Mouse (Mus musculus): Measurements from ENCODE around the gene 4933415A04Rik. TPM values are rescaled to one million over a fixed set of nuclear protein-coding genes. Genes with fewer than 3 reads are reported as not detected.

4933415A04Rik gene
- polyA plus RNA-seq (2012; fragmentation: generic; extraction: Trizol) = not detected

DNA sequence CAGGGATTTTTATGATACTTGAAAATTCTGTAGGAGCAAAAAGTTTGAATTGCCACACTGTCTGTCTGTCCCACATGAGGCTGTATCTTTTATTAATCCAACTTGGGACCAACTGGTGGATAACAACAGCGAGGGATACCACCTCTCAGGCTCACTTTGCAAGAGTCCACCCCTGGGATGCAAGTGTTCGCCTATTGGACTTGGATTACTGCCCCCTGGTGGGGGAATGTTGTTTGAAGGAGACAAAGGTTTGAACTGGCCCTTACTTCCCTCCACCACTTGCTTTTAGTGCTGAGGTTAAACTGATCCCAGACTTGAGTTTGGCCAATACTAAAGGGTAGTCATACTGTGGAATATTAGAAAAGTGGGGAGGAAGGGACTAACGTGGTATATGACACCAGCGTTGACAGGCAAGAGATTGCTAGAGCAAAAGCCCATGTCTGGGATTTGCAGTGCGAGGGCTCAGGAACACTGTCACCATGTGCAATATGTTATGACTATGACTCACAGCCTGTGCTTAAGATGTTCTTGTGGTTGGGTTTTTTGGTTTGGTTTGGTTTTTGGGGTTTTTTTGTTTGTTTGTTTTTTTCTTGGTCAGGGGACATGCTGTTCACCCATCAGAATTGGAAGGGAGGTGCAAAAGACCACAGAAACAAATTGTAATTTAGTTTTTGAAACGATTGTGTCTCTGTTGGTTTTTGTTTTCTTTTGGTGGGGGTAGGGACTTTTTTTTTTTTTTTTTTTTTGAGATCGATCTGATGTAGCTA lies at the start of gene 4933415A04Rik:
4933415A04Rik (plus strand) TSS at position 717 of the 767 bp plus-strand sequence.
- H3K36me3 ChIP-seq (ENCODE audit: control insufficient read depth, insufficient read depth) = no peaks in the 10 kb centered on the region

DNA sequence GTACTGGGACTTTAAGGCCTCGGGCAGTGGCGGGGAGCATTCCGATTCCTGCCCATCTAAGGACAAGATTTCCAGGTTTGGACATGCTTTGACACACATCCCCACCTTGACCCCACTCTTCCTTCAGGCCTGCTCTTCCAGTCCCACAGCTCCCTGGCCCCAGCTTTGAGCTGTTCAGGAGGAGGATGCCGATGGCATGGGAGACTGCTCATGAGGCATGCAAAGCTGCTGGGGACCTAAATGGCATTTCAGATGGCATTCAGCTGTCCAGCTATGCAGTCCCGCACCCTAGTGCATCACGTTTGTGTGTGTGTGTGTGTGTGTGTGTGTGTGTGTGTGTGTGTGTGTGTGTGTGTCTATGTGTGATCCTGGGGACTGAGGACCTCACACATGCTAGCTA lies 49.8 kb upstream of the 4933415A04Rik start:
- Histone ChIP-seq H3K27me3 (ENCODE audit: control insufficient read depth, insufficient read depth, insufficient read length) (peaks cover 14% of the 10 kb centered on the region), H3K79me2 (ENCODE audit: control insufficient read depth, insufficient read depth) (no peaks in the 10 kb centered on the region), H3K36me3 (ENCODE audit: control insufficient read depth, insufficient read depth) (no peaks in the 10 kb centered on the region)

More for the DNA sequence above, at the start of gene 4933415A04Rik:
- Histone ChIP-seq H3K4me3 (no peak within 1 kb of the TSS), H3ac (ENCODE audit: control insufficient read depth, insufficient read length) (no peak within 1 kb of the TSS), H3K79me2 (ENCODE audit: control insufficient read depth, insufficient read depth) (no peaks in the 10 kb centered on the region), H3K27me3 (ENCODE audit: control insufficient read depth, insufficient read depth, insufficient read length) (no peaks in the 10 kb centered on the region), H3K4me2 (ENCODE audit: low read depth) (no peak within 1 kb of the TSS)
- TF ChIP-seq POLR2A (IDR thresholded peaks at IDR 0.05; ENCODE audit: insufficient read length, low read depth) (no peak), TCF3 (IDR thresholded peaks at IDR 0.05; ENCODE audit: insufficient read length, low read depth) (no peak), MAX (IDR thresholded peaks at IDR 0.05; ENCODE audit: low read depth) (no peak), E2F4 (IDR thresholded peaks at IDR 0.05; ENCODE audit: insufficient read depth) (no peak), MYOG (IDR thresholded peaks at IDR 0.05; ENCODE audit: control insufficient read depth in 1 of 3, insufficient read depth in 1 of 3, insufficient read length in 2 of 3, low read depth in 2 of 3) (no peak), SRF (IDR thresholded peaks at IDR 0.05; ENCODE audit: control insufficient read depth, insufficient read length, low read depth) (no peak), USF1 (IDR thresholded peaks at IDR 0.05; ENCODE audit: low read depth) (no peak), POLR2AphosphoS2 (IDR thresholded peaks at IDR 0.05; ENCODE audit: insufficient read length, low read depth) (no peak), CEBPB (IDR thresholded peaks at IDR 0.05; ENCODE audit: insufficient read depth, poor library complexity, severe bottlenecking) (no peak), REST (IDR thresholded peaks at IDR 0.05; ENCODE audit: insufficient read depth, insufficient read length) (no peak), MYOD1 (IDR thresholded peaks at IDR 0.05; ENCODE audit: control insufficient read depth in 1 of 3, insufficient read length in 2 of 3, low read depth in 2 of 3) (no peak), TCF12 (IDR thresholded peaks at IDR 0.05; ENCODE audit: insufficient read depth, poor library complexity, severe bottlenecking) (no peak)

DNA sequence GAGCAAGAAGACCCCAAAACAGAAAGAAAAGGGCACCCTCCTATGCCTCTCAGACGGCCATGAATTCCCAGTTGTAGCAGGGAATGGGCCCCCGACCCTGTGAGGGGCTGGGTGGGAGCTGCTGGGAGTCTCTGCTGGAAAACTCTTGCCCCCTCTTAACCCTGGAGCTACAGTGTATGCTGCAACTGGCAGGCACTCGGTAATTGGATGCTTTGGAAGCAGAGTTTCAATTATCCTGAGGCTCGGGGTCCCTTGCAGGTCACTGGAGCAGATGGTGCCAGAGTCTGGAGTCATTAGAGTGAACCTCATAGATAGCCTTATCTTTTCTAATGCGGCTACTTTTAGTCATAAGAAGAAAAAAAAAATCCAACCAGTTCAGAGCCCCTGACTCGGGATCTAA lies 47.0 kb upstream of the 4933415A04Rik start:
- no peaks in the 10 kb centered on the region for H3K36me3 ChIP-seq (ENCODE audit: control insufficient read depth, insufficient read depth)
- no peak overlapping the region for H3K4me3 ChIP-seq
- H3ac ChIP-seq (ENCODE audit: control insufficient read depth, insufficient read length) = no peak overlapping the region
- H3K4me2 ChIP-seq (ENCODE audit: low read depth) = no peak overlapping the region
- no peaks in the 10 kb centered on the region for H3K79me2 ChIP-seq (ENCODE audit: control insufficient read depth, insufficient read depth)
- H3K27me3 ChIP-seq (ENCODE audit: control insufficient read depth, insufficient read depth, insufficient read length) = peaks cover 14% of the 10 kb centered on the region
- TF ChIP-seq E2F4 (IDR thresholded peaks at IDR 0.05; ENCODE audit: insufficient read depth) = no peak
- TF ChIP-seq SRF (IDR thresholded peaks at IDR 0.05; ENCODE audit: control insufficient read depth, insufficient read length, low read depth) = no peak
- no peak for TF ChIP-seq TCF12 (IDR thresholded peaks at IDR 0.05; ENCODE audit: insufficient read depth, poor library complexity, severe bottlenecking)
- no peak for TF ChIP-seq CEBPB (IDR thresholded peaks at IDR 0.05; ENCODE audit: insufficient read depth, poor library complexity, severe bottlenecking)
- no peak for TF ChIP-seq MAX (IDR thresholded peaks at IDR 0.05; ENCODE audit: low read depth)
- no peak for TF ChIP-seq TCF3 (IDR thresholded peaks at IDR 0.05; ENCODE audit: insufficient read length, low read depth)

More for the DNA sequence above, 49.8 kb upstream of the 4933415A04Rik start:
- Histone ChIP-seq H3K4me2 (ENCODE audit: low read depth) (no peak overlapping the region), H3K4me3 (no peak overlapping the region), H3ac (ENCODE audit: control insufficient read depth, insufficient read length) (no peak overlapping the region)
- TF ChIP-seq TCF12 (IDR thresholded peaks at IDR 0.05; ENCODE audit: insufficient read depth, poor library complexity, severe bottlenecking) (no peak), POLR2A (IDR thresholded peaks at IDR 0.05; ENCODE audit: insufficient read length, low read depth) (no peak), MAX (IDR thresholded peaks at IDR 0.05; ENCODE audit: low read depth) (no peak), MYOD1 (IDR thresholded peaks at IDR 0.05; ENCODE audit: control insufficient read depth in 1 of 3, insufficient read length in 2 of 3, low read depth in 2 of 3) (no peak), REST (IDR thresholded peaks at IDR 0.05; ENCODE audit: insufficient read depth, insufficient read length) (no peak), CEBPB (IDR thresholded peaks at IDR 0.05; ENCODE audit: insufficient read depth, poor library complexity, severe bottlenecking) (no peak), MYOG (IDR thresholded peaks at IDR 0.05; ENCODE audit: control insufficient read depth in 1 of 3, insufficient read depth in 1 of 3, insufficient read length in 2 of 3, low read depth in 2 of 3) (no peak), USF1 (IDR thresholded peaks at IDR 0.05; ENCODE audit: low read depth) (no peak), TCF3 (IDR thresholded peaks at IDR 0.05; ENCODE audit: insufficient read length, low read depth) (no peak), E2F4 (IDR thresholded peaks at IDR 0.05; ENCODE audit: insufficient read depth) (no peak)

DNA sequence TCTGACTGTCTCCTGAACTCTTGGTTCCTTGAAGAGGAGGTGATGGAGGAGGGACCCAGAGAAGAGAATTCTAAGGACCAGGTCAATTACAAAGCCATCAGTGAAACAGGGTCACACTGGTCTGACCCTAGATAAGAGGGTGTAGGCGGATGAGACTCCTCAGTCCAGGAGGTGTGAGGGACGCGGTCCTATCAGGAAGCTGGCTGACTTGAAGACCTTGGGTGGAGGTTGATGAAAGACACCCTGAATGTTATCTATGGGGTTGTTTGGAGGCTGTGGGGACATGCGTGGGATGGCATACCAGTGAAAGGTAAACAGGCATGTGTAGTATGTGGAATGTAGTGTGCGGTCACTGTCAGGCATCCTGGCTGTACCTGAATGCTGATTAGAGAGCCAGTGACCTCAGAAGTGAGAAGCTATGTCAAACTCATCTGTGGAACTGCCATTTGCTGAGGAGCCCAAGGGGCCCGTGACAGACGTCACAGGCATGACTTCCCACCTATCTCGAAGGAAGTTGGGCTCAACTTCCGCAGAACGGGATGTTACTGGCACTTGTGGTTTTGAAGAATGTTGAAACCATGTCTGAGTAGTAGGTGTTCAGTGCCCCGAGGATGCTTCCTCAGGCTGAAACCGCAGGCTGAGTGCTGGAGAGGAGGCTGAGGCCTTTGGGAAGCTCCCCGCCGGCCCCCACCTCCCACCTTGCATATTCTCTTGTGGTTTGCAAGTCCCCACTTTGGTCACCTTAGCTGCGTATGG lies 43.0 kb upstream of the 4933415A04Rik start:
- no peaks in the 10 kb centered on the region for H3K79me2 ChIP-seq (ENCODE audit: control insufficient read depth, insufficient read depth)
- TF ChIP-seq MAX (IDR thresholded peaks at IDR 0.05; ENCODE audit: low read depth) (no peak), TCF3 (IDR thresholded peaks at IDR 0.05; ENCODE audit: insufficient read length, low read depth) (no peak), POLR2AphosphoS2 (IDR thresholded peaks at IDR 0.05; ENCODE audit: insufficient read length, low read depth) (no peak), E2F4 (IDR thresholded peaks at IDR 0.05; ENCODE audit: insufficient read depth) (no peak), USF1 (IDR thresholded peaks at IDR 0.05; ENCODE audit: low read depth) (no peak), SRF (IDR thresholded peaks at IDR 0.05; ENCODE audit: control insufficient read depth, insufficient read length, low read depth) (no peak), REST (IDR thresholded peaks at IDR 0.05; ENCODE audit: insufficient read depth, insufficient read length) (no peak), MYOG (IDR thresholded peaks at IDR 0.05; ENCODE audit: control insufficient read depth in 1 of 3, insufficient read depth in 1 of 3, insufficient read length in 2 of 3, low read depth in 2 of 3) (no peak), TCF12 (IDR thresholded peaks at IDR 0.05; ENCODE audit: insufficient read depth, poor library complexity, severe bottlenecking) (no peak), CEBPB (IDR thresholded peaks at IDR 0.05; ENCODE audit: insufficient read depth, poor library complexity, severe bottlenecking) (no peak), MYOD1 (IDR thresholded peaks at IDR 0.05; ENCODE audit: control insufficient read depth in 1 of 3, insufficient read length in 2 of 3, low read depth in 2 of 3) (no peak), POLR2A (IDR thresholded peaks at IDR 0.05; ENCODE audit: insufficient read length, low read depth) (no peak)
- H3K27me3 ChIP-seq (ENCODE audit: control insufficient read depth, insufficient read depth, insufficient read length) = peaks cover 14% of the 10 kb centered on the region
- H3K4me2 ChIP-seq (ENCODE audit: low read depth) = no peak overlapping the region
- no peaks in the 10 kb centered on the region for H3K36me3 ChIP-seq (ENCODE audit: control insufficient read depth, insufficient read depth)
- no peak overlapping the region for H3K4me3 ChIP-seq
- H3ac ChIP-seq (ENCODE audit: control insufficient read depth, insufficient read length) = no peak overlapping the region
